Mouse (Mus musculus): ENCODE data around the gene Olfr314. TPM values are rescaled to one million over a fixed set of nuclear protein-coding genes. Genes with fewer than 3 reads are reported as not detected.
"Not testable (repeated sequence)": the region's sequence is repeated elsewhere in the genome, so short reads cannot be mapped to it uniquely, and the experiment has no call there.

Olfr314 gene
- polyA plus RNA-seq, 1 experiment: not detected

DNA sequence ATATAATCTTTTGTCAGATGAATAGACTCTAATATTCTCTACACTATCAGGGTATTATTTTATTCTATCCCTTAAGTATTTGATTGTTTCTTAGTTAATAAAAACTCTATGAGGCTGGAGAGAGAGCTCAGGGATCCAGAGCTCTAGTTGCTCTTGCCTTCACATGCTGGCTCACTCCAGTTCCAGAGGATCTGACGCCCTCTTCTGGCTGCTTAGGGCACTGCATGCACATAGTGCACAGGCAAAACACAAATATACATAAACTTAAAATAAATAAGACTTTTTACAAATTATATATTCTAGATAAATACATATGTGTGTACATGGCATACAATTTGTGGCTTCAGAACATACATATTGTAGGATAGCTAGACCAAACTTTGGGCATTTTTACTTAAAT lies 29.2 kb downstream of the Olfr314 start:
- TF ChIP-seq GATA1 (IDR thresholded peaks at IDR 0.05; ENCODE audit: low read length): no peak

- not testable (repeated sequence) for TF ChIP-seq GATA1 (IDR thresholded peaks at IDR 0.05; ENCODE audit: low read length)
These were observed 31.9 kb downstream of the Olfr314 start, which contains the start of gene Olfr313 for GRCm38 (mm10) chr11:58814700-58815099. Gene Olfr313, plus strand, starts transcription at chr11:58815000.

GRCm38 (mm10) chr11:58815676-58816075 lies 32.9 kb downstream of the Olfr314 start:
- no peak for TF ChIP-seq GATA1 (IDR thresholded peaks at IDR 0.05; ENCODE audit: low read length)

GRCm38 (mm10) chr11:58828937-58829336 lies 46.2 kb downstream of the Olfr314 start, which contains the start of gene Olfr312:
Gene Olfr312, plus strand, starts transcription at chr11:58829237.
- not testable (repeated sequence) for TF ChIP-seq GATA1 (IDR thresholded peaks at IDR 0.05; ENCODE audit: low read length)

- no peak for TF ChIP-seq GATA1 (IDR thresholded peaks at IDR 0.05; ENCODE audit: low read length)
These were observed 47.0 kb downstream of the Olfr314 start for GRCm38 (mm10) chr11:58829764-58830163.

Other genes with a start within 250 kb of the Olfr314 start
- not detected in 2 replicates for gene Olfr330, start 248.1 kb upstream of the Olfr314 start, polyA plus RNA-seq (2012)
- not detected in 2 replicates for gene Olfr329-ps, start 236.5 kb upstream of the Olfr314 start, polyA plus RNA-seq (2012)
- gene Olfr328, start 227.3 kb upstream of the Olfr314 start, polyA plus RNA-seq (2012): not detected in 2 replicates
- gene Olfr224, start 212.4 kb upstream of the Olfr314 start, polyA plus RNA-seq (2012): not detected in 2 replicates
- gene Olfr325, start 205.2 kb upstream of the Olfr314 start, polyA plus RNA-seq (2012): not detected in 2 replicates
- not detected in 2 replicates for gene Olfr324, start 187.8 kb upstream of the Olfr314 start, polyA plus RNA-seq (2012)
- not detected in 2 replicates for gene 2210407C18Rik, start 166.9 kb upstream of the Olfr314 start, polyA plus RNA-seq (2012)
- not detected in 2 replicates for gene Olfr323, start 152.5 kb upstream of the Olfr314 start, polyA plus RNA-seq (2012)
- not detected in 2 replicates for gene Trim58, start 142.5 kb upstream of the Olfr314 start, polyA plus RNA-seq (2012)
- gene Olfr322, start 124.2 kb upstream of the Olfr314 start, polyA plus RNA-seq (2012): not detected in 2 replicates
- gene Olfr320, start 101.9 kb upstream of the Olfr314 start, polyA plus RNA-seq (2012): not detected in 2 replicates
- gene Olfr319, start 83.8 kb upstream of the Olfr314 start, polyA plus RNA-seq (2012): not detected in 2 replicates
- not detected in 2 replicates for gene Olfr318, start 58.9 kb upstream of the Olfr314 start, polyA plus RNA-seq (2012)
- gene Olfr317, start 43.7 kb upstream of the Olfr314 start, polyA plus RNA-seq (2012): not detected in 2 replicates
- not detected in 2 replicates for gene Olfr316, start 30.2 kb upstream of the Olfr314 start, polyA plus RNA-seq (2012)
- gene Olfr315, start 9.8 kb upstream of the Olfr314 start, polyA plus RNA-seq (2012): not detected in 2 replicates
- gene Fam183b, start 19.0 kb downstream of the Olfr314 start, polyA plus RNA-seq (2012): not detected in 2 replicates
- gene Olfr313, start 32.0 kb downstream of the Olfr314 start, polyA plus RNA-seq (2012): not detected in 2 replicates
- gene Olfr312, start 46.3 kb downstream of the Olfr314 start, polyA plus RNA-seq (2012): not detected in 2 replicates
- gene Olfr311, start 56.3 kb downstream of the Olfr314 start, polyA plus RNA-seq (2012): not detected in 2 replicates
- gene Gm12258, start 64.2 kb downstream of the Olfr314 start, polyA plus RNA-seq (2012): 0.12 and 0.42 TPM in 2 replicates
- 0.02 TPM in 1 of 2 replicates, not detected in the other for gene 2810021J22Rik, start 84.3 kb downstream of the Olfr314 start, polyA plus RNA-seq (2012)
- gene Zfp39, start 121.3 kb downstream of the Olfr314 start, polyA plus RNA-seq (2012): 1.1 and 1.5 TPM in 2 replicates
- gene Btnl10, start 135.0 kb downstream of the Olfr314 start, polyA plus RNA-seq (2012): not detected in 2 replicates
- 434 and 543 TPM in 2 replicates for gene Rnf187, start 156.0 kb downstream of the Olfr314 start, polyA plus RNA-seq (2012)
- 0.11 TPM in 1 of 2 replicates, not detected in the other for gene Hist3h2ba, start 166.0 kb downstream of the Olfr314 start, polyA plus RNA-seq (2012)
- gene Hist3h2a, start 171.7 kb downstream of the Olfr314 start, polyA plus RNA-seq (2012): 4.0 and 6.8 TPM in 2 replicates
- gene Trim17, start 171.7 kb downstream of the Olfr314 start, polyA plus RNA-seq (2012): 2.5 TPM in 1 of 2 replicates, not detected in the other
- 78.0 and 93.7 TPM in 2 replicates for gene Trim11, start 195.1 kb downstream of the Olfr314 start, polyA plus RNA-seq (2012)

Measured in G1E-ER4 (cell line).